Mouse (Mus musculus) myocyte (in vitro differentiated cells): ENCODE data around the gene Zbtb34.

ENCODE experiments used
- MAX ChIP-seq: IDR thresholded peaks from one replicate; pipeline ENCODE4 v1.6.1; 2011; ENCODE audit warnings: low read depth, mild to moderate bottlenecking, control low read depth
- MYOD1 ChIP-seq, 3 experiments: IDR thresholded peaks; one replicate each; pipeline ENCODE4 v1.6.1; 2011; ENCODE audit warnings: control low read depth in 2 of 3, low read depth in 2 of 3, mild to moderate bottlenecking in 2 of 3, moderate library complexity in 1 of 3; ENCODE audit not compliant: insufficient read length in 2 of 3, control insufficient read depth in 1 of 3
- POLR2A ChIP-seq: IDR thresholded peaks from one replicate; pipeline ENCODE4 v1.6.1; 2011; ENCODE audit warnings: low read depth, mild to moderate bottlenecking, control low read depth, moderate library complexity; ENCODE audit not compliant: insufficient read length
- TCF3 ChIP-seq: IDR thresholded peaks from one replicate; pipeline ENCODE4 v1.6.1; 2011; ENCODE audit warnings: low read depth, control low read depth; ENCODE audit not compliant: insufficient read length
- USF1 ChIP-seq: IDR thresholded peaks from one replicate; pipeline ENCODE4 v1.6.1; 2011; ENCODE audit warnings: low read depth, mild to moderate bottlenecking, control low read depth, moderate library complexity

GRCm38 (mm10) chr2:33393021-33393420 is 38.1 kb downstream of the Zbtb34 start:
- TF ChIP-seq POLR2A (no peak), MAX (no peak), MYOD1 (IDR thresholded peaks at IDR 0.05; ENCODE audit: control insufficient read depth in 1 of 3, insufficient read length in 2 of 3, low read depth in 2 of 3) (no peak), USF1 (no peak), TCF3 (no peak)
